Mouse (Mus musculus) heart, embryonic 14.5 days (tissue): Measurements from ENCODE around the gene Slc35g2. TPM values are rescaled to one million over a fixed set of nuclear protein-coding genes. Genes with fewer than 3 reads are reported as not detected.
A peak's percentile ranks its signal among the peaks of the same experiment; 100 is the strongest.

ENCODE experiments used
- ATAC-seq: fragments of 200-750 bp; cut with Nextera tagmentation; 2 replicates; pipeline ENCODE4 v1.8.0; 2017; ENCODE audit warnings: low read depth, moderate TSS enrichment; ENCODE audit not compliant: insufficient number of reproducible peaks, insufficient read depth, low FRiP score
- H3K27ac ChIP-seq, 2 experiments: fragments of 200-500 bp in 1 of 2; fragments of 300-500 bp in 1 of 2; sonication (generic) in 1 of 2; replicated peaks in 1 of 2; 2 replicates each; pipeline ENCODE4 v1.5.1; 2012 to 2014; ENCODE audit warnings: low read depth in 2 of 2, low read length in 2 of 2, control low read depth in 1 of 2, mild to moderate bottlenecking in 1 of 2, mixed read lengths in 1 of 2; ENCODE audit not compliant: control insufficient read depth in 1 of 2, insufficient read depth in 1 of 2
- H3K27me3 ChIP-seq: fragments of 300-500 bp; sonication (generic); 2 replicates; pipeline ENCODE4 v1.6.1; 2014; ENCODE audit warnings: mild to moderate bottlenecking, low read length, control low read depth; ENCODE audit not compliant: control insufficient read depth, insufficient read depth
- H3K36me3 ChIP-seq: fragments of 300-500 bp; sonication (generic); 2 replicates; pipeline ENCODE4 v1.6.1; 2014; ENCODE audit warnings: mild to moderate bottlenecking, control low read depth, low read length, mixed read lengths; ENCODE audit not compliant: control insufficient read depth, insufficient read depth
- H3K4me1 ChIP-seq, 2 experiments: fragments of 200-500 bp in 1 of 2; fragments of 300-500 bp in 1 of 2; sonication (generic) in 1 of 2; 2 replicates each; pipeline ENCODE4 v1.6.1; 2012 to 2014; ENCODE audit warnings: low read length in 2 of 2, control low read depth in 1 of 2, mixed read lengths in 1 of 2; ENCODE audit not compliant: control insufficient read depth in 2 of 2, insufficient read depth in 2 of 2
- H3K4me2 ChIP-seq: fragments of 300-500 bp; sonication (generic); 2 replicates; pipeline ENCODE4 v1.6.1; 2014; ENCODE audit warnings: mild to moderate bottlenecking, low read length
- H3K4me3 ChIP-seq, 2 experiments: fragments of 200-500 bp in 1 of 2; fragments of 300-500 bp in 1 of 2; sonication (generic) in 1 of 2; 2 replicates each; pipeline ENCODE4 v1.5.1; 2012 to 2014; ENCODE audit warnings: low read length in 2 of 2, mild to moderate bottlenecking in 2 of 2, control low read depth in 1 of 2, low read depth in 1 of 2, moderate library complexity in 1 of 2; ENCODE audit not compliant: control insufficient read depth in 1 of 2, insufficient read depth in 1 of 2
- H3K9ac ChIP-seq: fragments of 300-500 bp; sonication (generic); 2 replicates; pipeline ENCODE4 v1.6.1; 2014; ENCODE audit warnings: mild to moderate bottlenecking, low read length
- H3K9me3 ChIP-seq: fragments of 300-500 bp; sonication (generic); 2 replicates; pipeline ENCODE4 v1.6.1; 2016; ENCODE audit warnings: low read length, control low read depth; ENCODE audit not compliant: control insufficient read depth
- WGBS: fragments of 180-500 bp; shearing (Covaris S2); extraction: QIAGEN DNeasy Blood & Tissue Kit; methylation state at CpG from one replicate; pipeline ENCODE4 v1.1.7; 2014; 5-methylcytosine and 5-hydroxymethylcytosine counted together
- polyA plus RNA-seq: library from polyadenylated mRNA; unstranded; fragments of >200 nt; fragmentation: Nextera tagmentation; extraction: Ambion mirVana; gene quantifications from 2 replicates; pipeline ENCODE4 v1.2.1, GENCODE M21; 2014

The Slc35g2 gene
- polyA plus RNA-seq, 1 experiment from 2014 or later = 11.0 TPM

DNA sequence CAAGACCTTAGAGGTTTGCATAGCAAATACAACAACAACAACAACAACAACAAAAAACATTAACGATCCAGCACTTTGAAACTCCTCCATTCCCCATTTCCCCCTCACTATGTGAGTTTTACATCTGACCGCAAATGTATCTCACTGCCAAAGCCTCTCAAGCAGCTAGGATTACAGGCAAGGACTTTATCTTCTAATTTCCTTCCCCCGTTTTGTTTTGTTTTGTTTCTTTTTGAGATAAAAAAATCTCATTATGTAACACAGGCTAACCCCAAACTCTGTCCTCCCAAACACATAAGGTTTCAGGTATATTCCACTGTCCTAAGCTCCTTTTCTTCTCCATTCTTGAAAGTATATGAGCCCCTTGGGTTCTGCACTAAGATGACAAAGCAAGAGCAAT, 36.2 kb downstream of the Slc35g2 start:
- Histone ChIP-seq H3K9ac (no peak overlapping the region), H3K4me3 (no peak overlapping the region), H3K9me3 (no peaks in the 10 kb centered on the region), H3K27ac (no peak overlapping the region), H3K36me3 (no peaks in the 10 kb centered on the region), H3K4me1 (peaks cover 0 to 16% of the 10 kb centered on the region in 2 experiments; a peak in 2 of 4 replicates), H3K4me2 (no peak overlapping the region), H3K27me3 (no peaks in the 10 kb centered on the region)
- WGBS = 60% methylated on average over 3 of the region's 3 CpGs
- ATAC-seq = no peak

DNA sequence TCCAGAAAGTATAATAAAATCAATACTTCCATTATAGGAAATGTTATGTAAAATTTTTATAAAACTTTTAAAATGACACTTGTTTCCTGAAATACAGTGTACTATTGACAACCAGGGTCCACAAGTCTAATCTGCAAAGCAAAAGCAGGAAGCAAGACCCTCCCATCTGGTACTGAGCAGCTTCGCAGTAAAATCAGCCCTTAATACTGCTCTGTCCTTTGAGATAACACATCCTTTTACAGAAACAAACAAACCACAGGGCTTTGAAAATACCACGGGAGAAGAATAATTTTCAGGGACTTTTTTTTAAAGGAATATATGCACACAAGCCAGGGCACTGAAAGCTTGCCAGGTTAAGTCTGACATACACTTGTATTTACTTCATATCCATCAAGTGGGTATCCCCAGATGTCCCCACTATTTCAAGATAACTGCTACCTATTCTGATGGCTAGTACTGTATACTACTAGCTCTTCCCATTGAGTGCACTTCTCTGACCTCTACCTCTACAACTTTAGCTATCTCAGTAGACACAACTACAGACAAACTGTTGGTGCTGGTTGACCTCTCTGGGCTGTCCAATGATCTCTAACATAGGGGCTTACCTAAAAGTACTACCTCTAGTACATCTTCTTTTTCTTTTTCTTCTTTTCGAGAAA, 37.9 kb downstream of the Slc35g2 start:
- Histone ChIP-seq H3K4me1 (peaks cover 0 to 16% of the 10 kb centered on the region in 2 experiments; a peak in 2 of 4 replicates), H3K4me3 (no peak overlapping the region), H3K27ac (no peak overlapping the region), H3K9ac (no peak overlapping the region), H3K27me3 (no peaks in the 10 kb centered on the region), H3K9me3 (peaks cover 9% of the 10 kb centered on the region), H3K4me2 (no peak overlapping the region), H3K36me3 (no peaks in the 10 kb centered on the region)
- no peak for ATAC-seq
- WGBS = 61% methylated on average over 3 of the region's 3 CpGs

DNA sequence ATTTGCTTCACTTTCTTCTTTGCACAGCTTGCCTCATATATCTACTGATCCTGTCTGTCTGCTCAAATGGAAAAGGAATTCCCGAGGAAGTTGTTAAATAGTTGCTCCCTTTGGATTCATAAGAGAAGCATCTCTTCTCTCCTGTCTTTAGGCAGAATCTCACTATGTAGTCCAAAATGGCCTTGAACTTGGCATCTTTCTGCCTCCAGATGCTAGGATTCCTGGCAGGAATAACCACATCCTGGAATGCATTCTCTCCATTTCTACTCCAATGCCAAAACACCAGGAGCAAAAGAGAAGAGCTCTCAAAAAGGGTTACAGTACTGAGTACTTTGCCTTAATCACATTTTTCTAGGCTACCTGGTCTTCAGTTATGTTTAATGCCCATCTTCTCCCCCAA, 39.6 kb downstream of the Slc35g2 start:
- Histone ChIP-seq H3K9ac (no peak overlapping the region), H3K36me3 (no peaks in the 10 kb centered on the region), H3K4me1 (peaks cover 0 to 14% of the 10 kb centered on the region in 2 experiments; a peak in 2 of 4 replicates), H3K27me3 (no peaks in the 10 kb centered on the region), H3K4me3 (no peak overlapping the region), H3K27ac (no peak overlapping the region), H3K9me3 (peaks cover 9% of the 10 kb centered on the region), H3K4me2 (no peak overlapping the region)
- 60% methylated on average over 1 of the region's 1 CpGs for WGBS
- ATAC-seq = no peak

DNA sequence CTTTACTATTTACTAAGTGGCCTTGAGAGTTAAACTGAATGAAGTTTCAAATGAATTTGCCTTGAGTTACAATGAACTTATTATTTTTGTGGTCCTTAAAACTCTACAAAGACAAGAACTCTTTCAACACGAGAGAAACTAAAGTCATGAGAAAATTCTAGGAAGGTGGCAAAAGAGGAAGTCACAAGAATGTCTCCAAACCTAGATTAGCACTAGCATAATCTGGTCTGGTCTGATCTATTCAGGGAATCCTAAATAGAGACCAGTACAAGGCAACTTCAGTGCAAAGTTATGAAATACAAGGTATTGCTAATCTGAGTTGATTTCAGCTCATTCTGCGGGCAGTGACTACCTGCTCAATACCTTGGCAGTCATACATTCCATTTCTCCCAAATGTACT, 45.7 kb downstream of the Slc35g2 start:
- H3K9me3 ChIP-seq = peaks cover 9% of the 10 kb centered on the region
- H3K4me2 ChIP-seq = no peak overlapping the region
- H3K36me3 ChIP-seq = no peaks in the 10 kb centered on the region
- no peak overlapping the region for H3K4me3 ChIP-seq
- H3K9ac ChIP-seq = no peak overlapping the region
- 82% methylated on average over 2 of the region's 2 CpGs for WGBS
- H3K27me3 ChIP-seq = no peaks in the 10 kb centered on the region
- no peak overlapping the region for H3K27ac ChIP-seq
- peaks cover 0 to 4% of the 10 kb centered on the region in 2 experiments; a peak in 1 of 4 replicates for H3K4me1 ChIP-seq
- ATAC-seq = no peak

DNA sequence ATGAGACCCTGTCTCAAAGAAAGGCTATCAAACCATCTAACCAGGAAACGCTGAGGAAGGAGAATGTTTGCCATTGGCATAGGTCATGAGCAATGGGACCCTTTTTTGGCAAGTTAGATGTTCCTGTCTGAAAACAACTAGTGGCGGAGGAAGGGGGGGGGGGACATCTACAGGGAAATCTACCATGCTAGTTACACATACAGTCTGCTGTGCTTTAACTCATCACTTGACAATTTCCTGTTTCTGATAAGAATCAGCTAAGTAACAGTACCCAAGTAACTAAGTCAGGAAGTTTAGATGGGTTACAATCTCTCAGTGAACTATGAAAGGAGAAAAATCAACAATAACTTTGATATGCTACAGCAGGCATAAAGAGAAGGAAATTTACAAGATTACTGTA, 48.9 kb downstream of the Slc35g2 start:
- Histone ChIP-seq H3K9me3 (no peaks in the 10 kb centered on the region), H3K27me3 (no peaks in the 10 kb centered on the region), H3K9ac (no peak overlapping the region), H3K27ac (no peak overlapping the region), H3K4me3 (no peak overlapping the region), H3K4me2 (no peak overlapping the region), H3K4me1 (peaks cover 0 to 4% of the 10 kb centered on the region in 2 experiments; a peak in 1 of 4 replicates), H3K36me3 (no peaks in the 10 kb centered on the region)
- ATAC-seq = no peak
- WGBS = 60% methylated on average over 2 of the region's 2 CpGs

DNA sequence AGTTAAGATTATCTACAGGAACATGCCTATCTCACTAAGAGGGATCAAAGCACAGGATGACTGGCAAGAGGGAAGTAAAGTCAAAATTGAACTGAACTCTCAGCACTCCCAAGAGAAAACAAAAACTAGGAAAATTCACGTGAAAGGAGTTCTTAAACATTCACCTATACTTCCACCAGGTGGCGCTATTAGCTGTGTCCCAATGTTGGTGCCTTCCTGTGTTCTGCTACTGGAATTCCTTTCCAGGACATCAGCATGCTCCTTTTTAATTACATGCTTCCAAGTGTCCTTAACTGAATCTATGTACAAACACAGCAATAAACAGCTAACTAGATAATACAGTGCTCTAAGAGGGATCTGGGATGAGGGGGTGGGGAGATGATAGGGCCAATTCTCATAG, 50.3 kb downstream of the Slc35g2 start:
- H3K4me2 ChIP-seq = no peak overlapping the region
- H3K9me3 ChIP-seq = no peaks in the 10 kb centered on the region
- no peak overlapping the region for H3K4me3 ChIP-seq
- no peak overlapping the region for H3K9ac ChIP-seq
- no peaks in the 10 kb centered on the region for H3K27me3 ChIP-seq
- no peaks in the 10 kb centered on the region for H3K36me3 ChIP-seq
- H3K27ac ChIP-seq = no peak overlapping the region
- ATAC-seq = no peak
- 5% methylated on average over 2 of the region's 2 CpGs for WGBS
- peaks cover 0 to 4% of the 10 kb centered on the region in 2 experiments; a peak in 1 of 4 replicates for H3K4me1 ChIP-seq

DNA sequence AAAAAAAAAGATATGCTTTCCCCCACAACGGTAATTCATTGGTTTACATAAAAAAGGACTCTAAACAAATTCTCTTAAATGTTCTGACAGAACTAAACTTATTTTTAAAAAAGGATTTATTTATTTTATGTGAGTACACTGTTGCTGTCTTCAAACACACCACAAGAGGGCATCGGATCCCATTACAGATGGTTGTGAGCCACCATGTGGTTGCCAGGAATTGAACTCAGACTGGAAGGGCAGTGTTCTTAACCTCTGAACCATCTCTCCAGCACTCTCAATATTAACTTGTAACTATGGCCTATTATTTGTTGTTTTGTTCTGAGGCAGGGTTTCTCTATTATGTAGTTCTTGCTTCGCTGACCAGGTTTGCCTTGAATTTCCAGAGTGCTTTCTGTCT, 50.9 kb downstream of the Slc35g2 start:
- 97% methylated on average over 3 of the region's 3 CpGs for WGBS
- H3K9me3 ChIP-seq = no peaks in the 10 kb centered on the region
- no peaks in the 10 kb centered on the region for H3K27me3 ChIP-seq
- H3K9ac ChIP-seq = no peak overlapping the region
- no peak for ATAC-seq
- H3K4me2 ChIP-seq = no peak overlapping the region
- no peak overlapping the region for H3K27ac ChIP-seq
- no peak overlapping the region for H3K4me3 ChIP-seq
- H3K36me3 ChIP-seq = no peaks in the 10 kb centered on the region
- peaks cover 0 to 4% of the 10 kb centered on the region in 2 experiments; a peak in 1 of 4 replicates for H3K4me1 ChIP-seq

DNA sequence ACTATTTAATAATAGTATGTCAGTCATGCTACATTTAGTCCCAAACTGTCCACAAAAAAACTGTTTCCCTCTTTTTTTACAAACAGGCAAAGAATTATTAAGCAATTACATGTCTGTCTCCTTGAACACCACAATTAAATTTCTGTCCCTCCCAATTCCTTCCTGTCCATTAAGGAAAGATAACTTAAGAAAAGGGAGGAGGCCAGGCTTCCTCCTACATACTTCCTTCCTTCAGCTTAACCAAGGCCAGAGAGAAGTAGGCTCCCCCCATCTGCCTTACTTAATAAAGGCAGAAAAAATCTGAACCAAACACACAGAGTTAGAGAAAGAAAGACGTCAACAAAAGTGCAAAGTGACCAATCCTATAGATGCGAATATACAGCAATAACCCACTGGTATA, 63.3 kb downstream of the Slc35g2 start:
- Histone ChIP-seq H3K36me3 (no peaks in the 10 kb centered on the region), H3K9ac (no peak overlapping the region), H3K4me2 (no peak overlapping the region), H3K4me3 (no peak overlapping the region), H3K4me1 (peaks cover 0 to 1% of the 10 kb centered on the region in 2 experiments; a peak in 2 of 4 replicates), H3K27ac (peak overlapping the region in 1 of 2 experiments; percentile 6; a peak in 2 of 4 replicates), H3K9me3 (no peaks in the 10 kb centered on the region), H3K27me3 (no peaks in the 10 kb centered on the region)
- 74% methylated on average over 2 of the region's 2 CpGs for WGBS
- ATAC-seq = no peak
